Mouse (Mus musculus): ENCODE measurements around the gene Adh4. TPM values are rescaled to one million over a fixed set of nuclear protein-coding genes. Genes with fewer than 3 reads are reported as not detected.
"Not testable (repeated sequence)": the region's sequence is repeated elsewhere in the genome, so short reads cannot be mapped to it uniquely, and the experiment has no call there.

Adh4 gene
- not detected for total RNA-seq (2021)
- long read RNA-seq, experiment 1, result 0 reads
- long read RNA-seq, experiment 2, result 0 reads

- no peak for DNase-seq
- intact Hi-C loops (cut with DNase I), result no loop called here
Observed at GRCm38 (mm10) chr3:138415121-138415690, at the start of gene Adh4. Gene Adh4 (plus strand): TSS chr3:138415466.

GRCm38 (mm10) chr3:138366181-138366580, 49.1 kb upstream of the Adh4 start:
- intact Hi-C loops (cut with DNase I), result no loop called here
- no peak for DNase-seq

DNA sequence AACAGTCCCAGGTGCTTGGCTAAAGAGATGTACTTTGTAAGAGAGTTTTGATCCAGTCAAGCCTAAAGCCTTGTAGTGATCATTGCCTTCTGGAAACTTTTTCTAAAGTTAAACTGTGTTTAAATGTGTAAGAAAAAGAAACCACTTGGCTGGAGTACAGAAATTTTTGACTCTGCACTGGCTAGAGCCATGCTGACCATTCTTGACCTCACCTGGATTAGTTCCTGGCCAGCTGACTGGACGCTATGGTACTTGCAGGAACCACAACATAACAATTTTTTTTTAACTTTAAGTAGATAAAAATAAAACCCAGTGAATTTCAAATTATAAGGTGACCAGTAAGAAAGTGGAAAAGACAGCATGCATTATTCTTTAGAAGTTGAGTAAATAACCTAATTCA, 45.7 kb upstream of the Adh4 start:
- no peak for DNase-seq
- intact Hi-C loops (cut with DNase I), result no loop called here

DNA sequence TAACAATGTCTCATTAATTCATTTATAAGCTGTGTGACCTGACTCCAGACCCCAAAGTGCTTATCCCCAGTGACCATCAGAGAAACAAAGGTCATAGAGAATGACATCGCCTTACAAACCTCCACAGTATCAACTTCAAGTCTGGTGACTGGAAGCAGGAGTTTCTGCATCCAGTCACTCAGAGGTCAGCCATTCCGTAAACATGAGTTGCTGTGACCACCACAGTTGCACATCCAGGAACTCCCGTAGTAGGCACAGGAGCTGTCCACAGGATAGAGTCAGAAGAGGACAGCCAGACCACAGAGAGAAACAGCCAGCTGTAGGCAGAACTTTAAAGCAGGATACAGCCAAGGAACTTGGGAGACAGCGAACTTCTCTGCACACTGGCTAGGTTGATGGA, 45.0 kb upstream of the Adh4 start:
- DNase-seq; intact Hi-C loops (cut with DNase I): not testable (repeated sequence)

- no peak for DNase-seq
- intact Hi-C loops (cut with DNase I), result no loop called here
Observed at GRCm38 (mm10) chr3:138373920-138374319, 41.3 kb upstream of the Adh4 start.

- intact Hi-C loops (cut with DNase I), result no loop called here
- no peak for DNase-seq
Observed at GRCm38 (mm10) chr3:138375148-138375547, 40.1 kb upstream of the Adh4 start.

GRCm38 (mm10) chr3:138381133-138381532, 34.1 kb upstream of the Adh4 start:
- intact Hi-C loops (cut with DNase I), result no loop called here
- DNase-seq, result no peak

DNA sequence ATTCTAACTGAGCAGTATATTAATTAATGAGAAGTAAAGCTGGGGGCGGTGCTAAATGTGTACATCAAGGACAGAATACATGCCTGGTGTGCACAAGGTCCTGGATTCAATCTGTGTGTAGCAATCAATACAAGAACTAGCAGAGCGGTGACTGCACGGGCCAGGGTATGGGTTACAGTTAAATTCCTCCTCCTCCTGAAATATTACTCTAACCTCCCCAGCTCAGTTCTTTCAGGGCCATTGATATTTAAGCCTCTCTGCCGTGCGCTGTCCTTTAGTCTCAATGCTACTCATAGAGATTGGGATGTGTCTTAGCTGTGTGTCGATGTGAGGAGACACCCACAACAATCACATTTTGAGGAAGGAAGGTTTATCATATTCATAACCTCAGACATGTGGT, 28.1 kb upstream of the Adh4 start:
- intact Hi-C loops (cut with DNase I), result no loop called here
- DNase-seq, result no peak

GRCm38 (mm10) chr3:138404872-138405271, 10.4 kb upstream of the Adh4 start:
- intact Hi-C loops (cut with DNase I), result loop anchor here (5.0 kb wide), 1 partner anchor 183 kb away; no protein-coding TSS in a partner anchor
- no peak for DNase-seq

- peak in 1 of 2 experiments; percentile 39 for DNase-seq
Observed at GRCm38 (mm10) chr3:138405341-138405740, 9.9 kb upstream of the Adh4 start.

DNA sequence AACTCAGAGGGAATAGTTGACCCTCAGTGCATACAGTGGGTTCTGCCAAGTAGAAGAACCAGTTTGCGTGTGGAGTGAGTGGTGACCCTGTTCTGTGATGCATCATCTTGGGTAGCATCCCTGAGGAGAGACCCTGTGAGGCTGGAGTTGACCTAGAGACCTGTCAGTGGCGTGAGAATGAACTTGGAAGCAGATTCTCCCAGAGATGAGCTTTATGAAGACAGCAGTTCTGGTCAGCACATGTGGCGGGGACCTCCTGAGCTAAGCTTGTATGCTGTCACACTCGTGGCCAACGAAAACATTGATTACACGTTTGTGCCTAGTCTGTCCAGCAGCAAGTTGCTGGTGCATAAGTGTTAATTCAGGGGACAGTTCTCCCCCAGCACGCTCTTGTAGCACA, 9.4 kb upstream of the Adh4 start:
- no peak for DNase-seq
- intact Hi-C loops (cut with DNase I), result loop anchor here (5.0 kb wide), 1 partner anchor 184 kb away; no protein-coding TSS in a partner anchor

More at GRCm38 (mm10) chr3:138405341-138405740, 9.9 kb upstream of the Adh4 start:
- intact Hi-C loops (cut with DNase I), result loop anchor here (5.0 kb wide), 1 partner anchor 183 kb away; no protein-coding TSS in a partner anchor

DNA sequence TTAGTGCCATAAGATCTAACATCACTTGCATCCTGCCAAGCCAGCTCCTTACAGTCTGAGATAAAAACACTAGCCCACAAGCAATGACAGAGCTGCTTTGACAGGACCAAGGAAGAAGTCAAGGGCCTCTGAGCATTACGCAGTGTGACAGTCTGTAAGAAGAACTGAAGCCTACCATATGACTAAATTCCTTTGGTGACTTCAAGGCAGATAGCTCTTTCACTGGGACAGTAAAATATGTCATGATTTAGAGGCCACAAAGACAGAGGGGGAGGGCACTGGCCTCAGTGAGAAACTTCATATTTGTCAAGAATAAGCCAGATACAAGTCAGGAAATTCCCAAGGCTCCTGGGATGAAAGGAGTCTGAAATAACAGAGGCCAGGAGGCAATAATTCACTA, 7.3 kb upstream of the Adh4 start:
- DNase-seq, result no peak
- intact Hi-C loops (cut with DNase I), result loop anchor here (5.0 kb wide), 1 partner anchor 186 kb away; no protein-coding TSS in a partner anchor

- intact Hi-C loops (cut with DNase I), result loop anchor here (5.0 kb wide), 1 partner anchor 187 kb away; no protein-coding TSS in a partner anchor
- no peak for DNase-seq
Observed at GRCm38 (mm10) chr3:138409585-138409984, 5.7 kb upstream of the Adh4 start.

- intact Hi-C loops (cut with DNase I), result no loop called here
- DNase-seq, result no peak
Observed at GRCm38 (mm10) chr3:138410211-138410610, 5.1 kb upstream of the Adh4 start.

- no peak for DNase-seq
- intact Hi-C loops (cut with DNase I), result no loop called here
Observed at GRCm38 (mm10) chr3:138419369-138419768, 4.1 kb downstream of the Adh4 start.

DNA sequence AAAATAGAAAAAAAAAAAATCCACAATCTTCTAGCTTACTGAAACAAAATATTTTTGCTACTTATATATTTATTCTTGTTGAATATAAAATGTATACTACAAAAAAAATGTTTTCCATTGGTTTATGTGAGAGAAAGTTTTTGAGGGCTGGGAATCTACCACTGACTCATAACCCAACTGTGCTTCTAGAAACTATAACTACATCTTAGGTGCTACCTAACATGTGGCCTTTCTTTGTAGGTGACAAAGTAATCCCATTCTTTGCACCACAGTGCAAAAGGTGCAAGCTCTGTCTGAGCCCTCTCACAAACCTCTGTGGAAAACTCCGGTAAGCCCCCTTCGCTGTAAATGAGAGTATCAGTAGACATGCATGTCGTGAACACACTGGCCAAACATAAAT, 5.1 kb downstream of the Adh4 start:
- intact Hi-C loops (cut with DNase I), result loop anchor here (5.0 kb wide), 1 partner anchor 198 kb away; no protein-coding TSS in a partner anchor
- no peak for DNase-seq

- DNase-seq, result no peak
- intact Hi-C loops (cut with DNase I), result loop anchor here (5.0 kb wide), 1 partner anchor 201 kb away; no protein-coding TSS in a partner anchor
Observed at GRCm38 (mm10) chr3:138423664-138424063, 8.4 kb downstream of the Adh4 start.

DNA sequence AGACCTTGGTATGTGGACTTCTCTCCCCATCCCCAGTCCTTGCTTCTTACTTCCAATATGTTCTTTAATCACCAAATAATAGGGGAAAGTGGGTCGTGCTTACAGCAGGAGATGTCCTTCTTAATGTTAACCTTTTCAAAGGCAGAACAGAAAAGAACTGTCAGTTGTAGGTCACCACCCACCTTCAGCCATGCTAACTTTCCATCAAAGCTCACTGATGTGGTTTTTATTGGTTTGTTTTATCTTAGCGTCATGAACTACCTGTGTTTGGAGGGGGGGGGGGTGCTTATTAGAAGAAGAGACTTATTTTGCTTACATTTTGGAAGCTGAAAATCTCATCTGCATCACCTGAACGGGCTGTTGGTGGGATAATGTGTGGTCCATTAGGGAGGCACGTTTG, 9.0 kb downstream of the Adh4 start:
- intact Hi-C loops (cut with DNase I), result loop anchor here (5.0 kb wide), 1 partner anchor 202 kb away; no protein-coding TSS in a partner anchor
- no peak for DNase-seq

GRCm38 (mm10) chr3:138430360-138430976, 15.2 kb downstream of the Adh4 start:
- DNase-seq, result no peak
- intact Hi-C loops (cut with DNase I), result loop anchor here (5.0 kb wide), 1 partner anchor 233 kb away; no protein-coding TSS in a partner anchor

DNA sequence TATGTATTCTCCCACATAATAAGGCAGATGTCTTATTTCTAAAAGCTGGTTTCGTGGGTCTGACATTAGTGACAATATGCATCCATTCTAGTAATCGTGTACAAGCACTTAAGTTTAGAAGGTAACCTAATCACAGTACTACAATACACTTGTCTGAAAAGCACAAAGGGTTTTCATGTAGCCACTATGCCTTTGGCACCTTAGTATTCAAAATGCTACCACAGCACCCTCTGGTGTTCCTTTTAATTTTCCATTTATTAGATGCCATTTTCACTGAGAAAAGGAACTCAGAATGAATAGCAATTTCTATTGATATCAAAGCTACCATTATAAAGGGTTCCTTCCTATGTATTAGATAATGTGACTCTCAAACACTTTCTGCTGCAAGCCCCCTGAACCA, 16.6 kb downstream of the Adh4 start:
- intact Hi-C loops (cut with DNase I), result loop anchor here (5.0 kb wide), 1 partner anchor 235 kb away; no protein-coding TSS in a partner anchor
- DNase-seq, result no peak

- intact Hi-C loops (cut with DNase I), result no loop called here
- DNase-seq, result no peak
Observed at GRCm38 (mm10) chr3:138438716-138439115, 23.4 kb downstream of the Adh4 start.

DNA sequence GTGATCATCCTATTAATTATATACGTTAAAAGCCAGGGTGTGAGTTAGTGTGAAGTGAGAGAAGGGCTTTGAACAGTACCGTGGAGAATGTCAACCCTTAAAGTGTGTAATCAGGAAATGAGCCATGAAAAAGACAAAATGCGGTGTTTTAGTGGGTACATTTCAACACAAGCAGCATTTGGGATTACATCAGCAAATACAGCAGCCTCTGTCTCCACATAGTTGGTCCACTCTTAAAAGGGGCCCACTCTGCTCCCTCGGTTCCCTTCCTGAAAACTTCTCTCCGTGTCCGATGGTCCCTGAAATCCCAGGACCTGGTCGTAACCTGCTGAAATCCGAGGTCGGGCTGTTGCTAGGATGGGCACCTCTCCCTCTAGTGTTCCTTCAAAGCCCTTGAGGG, 26.9 kb downstream of the Adh4 start:
- DNase-seq, result no peak

More for the DNA sequence above, 26.9 kb downstream of the Adh4 start:
- intact Hi-C loops (cut with DNase I), result loop anchor here (5.0 kb wide), 2 partner anchors 45 to 575 kb away; partner anchors contain the start of genes Dnajb14 and Metap1

Data from gastrocnemius, postnatal 36 days (tissue).